Mouse (Mus musculus): ENCODE data around the gene Il17ra. TPM values are rescaled to one million over a fixed set of nuclear protein-coding genes. Genes with fewer than 3 reads are reported as not detected.

Gene Il17ra
- 36.1 and 37.2 TPM in 2 replicates for polyA plus RNA-seq (2012; rRNA removed)

DNA sequence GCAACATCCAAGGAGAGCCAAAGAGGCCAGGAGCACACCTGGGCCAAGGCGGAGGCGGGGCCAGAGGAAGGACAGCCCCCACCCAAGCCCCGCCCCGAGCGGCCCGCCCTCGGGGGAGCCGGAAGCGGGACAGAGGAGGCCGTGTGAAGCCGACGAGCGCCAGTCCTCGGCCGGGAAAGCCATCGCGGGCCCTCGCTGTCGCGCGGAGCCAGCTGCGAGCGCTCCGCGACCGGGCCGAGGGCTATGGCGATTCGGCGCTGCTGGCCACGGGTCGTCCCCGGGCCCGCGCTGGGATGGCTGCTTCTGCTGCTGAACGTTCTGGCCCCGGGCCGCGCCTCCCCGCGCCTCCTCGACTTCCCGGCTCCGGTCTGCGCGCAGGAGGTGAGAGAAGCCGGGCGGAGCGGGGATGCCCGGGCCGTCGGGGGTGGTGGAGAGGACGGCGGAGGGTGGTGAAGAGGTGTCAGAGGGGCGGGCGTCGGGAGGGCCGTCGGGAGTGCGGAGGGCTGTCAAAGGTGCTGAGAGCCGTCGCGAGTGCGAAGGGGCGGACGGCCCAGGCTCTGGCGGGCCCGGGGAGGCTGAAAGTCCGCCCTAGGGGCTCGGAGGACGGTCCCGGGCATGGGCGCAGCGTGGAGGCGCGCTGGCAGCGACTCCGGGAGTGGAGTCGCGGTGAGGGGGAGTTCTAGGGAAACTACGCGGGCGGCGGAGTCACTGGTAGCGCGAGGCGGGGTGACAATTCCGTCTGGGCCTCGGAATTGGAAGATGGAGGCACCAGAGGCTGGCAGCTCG, at the start of gene Il17ra:
TSS of gene Il17ra (plus strand) at position 162 of the 786 bp plus-strand sequence.
- under 1% methylated on average over 89 of the region's 90 CpGs for WGBS

DNA sequence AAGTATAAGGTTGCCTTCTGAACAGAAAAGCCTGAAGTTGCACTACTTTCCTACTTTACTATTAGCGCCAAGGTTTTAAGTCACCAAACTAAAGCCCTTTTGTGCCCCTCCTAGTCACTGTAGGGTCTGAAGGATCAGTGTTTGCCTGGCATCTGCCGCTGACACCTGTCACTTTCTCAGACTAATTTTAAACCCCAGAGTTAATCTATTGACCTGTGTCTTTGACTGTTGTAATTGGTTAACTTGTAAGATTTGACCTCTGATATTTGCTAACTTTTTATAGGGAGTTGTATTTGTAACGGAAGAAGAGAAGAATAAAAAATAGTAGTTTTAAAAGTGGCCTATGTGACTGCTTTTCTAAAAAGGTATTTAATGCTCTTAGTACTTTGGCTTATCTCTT, 24.9 kb upstream of the Il17ra start:
- TF ChIP-seq POLR2A (IDR thresholded peaks at IDR 0.05; ENCODE audit: low read depth, low read length) (no peak), CTCF (conservative IDR thresholded peaks at IDR 0.05; ENCODE audit: insufficient read depth, insufficient read length, low read depth, low read length) (no peak)
- DNase-seq, result peak; percentile 65
- WGBS, result 61% methylated on average over 3 of the region's 3 CpGs
- H3K4me1 ChIP-seq (ENCODE audit: control insufficient read depth, insufficient read depth, low read length), result peaks cover 18% of the 10 kb centered on the region; the same call in 1 of the 2 replicates
- no peaks in the 10 kb centered on the region for H3K27me3 ChIP-seq (replicated peaks; ENCODE audit: control insufficient read depth, insufficient read depth, low read length)
- no peak overlapping the region for H3K27ac ChIP-seq (ENCODE audit: insufficient read depth, low read depth, low read length)
- peaks cover 7% of the 10 kb centered on the region for H3K36me3 ChIP-seq (ENCODE audit: control insufficient read depth, insufficient read depth, low read length)
- H3K4me3 ChIP-seq (ENCODE audit: insufficient read depth, low read depth, low read length), result no peak overlapping the region

More for the DNA sequence above, at the start of gene Il17ra:
- Histone ChIP-seq H3K27me3 (replicated peaks; ENCODE audit: control insufficient read depth, insufficient read depth, low read length) (no peaks in the 10 kb centered on the region), H3K4me1 (ENCODE audit: control insufficient read depth, insufficient read depth, low read length) (peaks cover 16% of the 10 kb centered on the region), H3K27ac (ENCODE audit: insufficient read depth, low read depth, low read length) (peak within 1 kb of the TSS; percentile 43; the same call in 1 of the 2 replicates), H3K36me3 (ENCODE audit: control insufficient read depth, insufficient read depth, low read length) (no peaks in the 10 kb centered on the region), H3K4me3 (ENCODE audit: insufficient read depth, low read depth, low read length) (peak within 1 kb of the TSS; percentile 85)
- DNase-seq, result peak; percentile 92
- TF ChIP-seq POLR2A (IDR thresholded peaks at IDR 0.05; ENCODE audit: low read depth, low read length), result peak; percentile 37
- TF ChIP-seq CTCF (conservative IDR thresholded peaks at IDR 0.05; ENCODE audit: insufficient read depth, insufficient read length, low read depth, low read length), result no peak

DNA sequence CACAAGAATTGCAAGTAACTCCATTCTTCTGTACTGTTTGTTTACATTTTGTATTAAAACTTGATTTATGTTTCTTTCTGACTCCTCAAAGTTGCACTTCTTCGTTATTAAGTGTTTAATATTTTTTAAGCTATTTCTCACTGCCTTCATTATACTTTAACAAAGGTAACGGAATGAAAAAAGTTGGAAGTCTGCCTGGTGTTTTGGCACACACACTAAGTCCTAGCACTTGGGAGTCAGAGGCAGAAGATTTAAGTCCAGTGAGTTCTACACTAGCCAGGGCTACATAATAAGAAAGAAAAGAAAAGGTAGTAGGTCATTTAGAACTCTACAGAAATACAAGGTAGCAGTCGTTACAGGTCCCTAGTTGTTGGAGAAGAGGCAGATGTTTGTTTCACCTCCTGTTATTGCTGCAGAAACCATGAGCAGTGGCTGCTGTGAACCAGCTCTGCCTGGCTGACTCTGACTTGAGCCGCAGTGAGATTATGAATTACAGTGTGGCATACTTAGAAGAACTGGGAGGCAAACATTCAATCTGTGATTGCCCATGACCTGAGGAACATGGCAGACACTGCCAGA, 20.8 kb upstream of the Il17ra start:
- Histone ChIP-seq H3K27me3 (replicated peaks; ENCODE audit: control insufficient read depth, insufficient read depth, low read length) (no peaks in the 10 kb centered on the region), H3K27ac (ENCODE audit: insufficient read depth, low read depth, low read length) (peak overlapping the region; percentile 69), H3K4me3 (ENCODE audit: insufficient read depth, low read depth, low read length) (no peak overlapping the region), H3K36me3 (ENCODE audit: control insufficient read depth, insufficient read depth, low read length) (peaks cover 4% of the 10 kb centered on the region; the same call in 1 of the 2 replicates), H3K4me1 (ENCODE audit: control insufficient read depth, insufficient read depth, low read length) (peaks cover 22% of the 10 kb centered on the region; the same call in 1 of the 2 replicates)
- TF ChIP-seq POLR2A (IDR thresholded peaks at IDR 0.05; ENCODE audit: low read depth, low read length) (no peak), CTCF (conservative IDR thresholded peaks at IDR 0.05; ENCODE audit: insufficient read depth, insufficient read length, low read depth, low read length) (no peak)
- 26% methylated on average over 4 of the region's 4 CpGs for WGBS
- DNase-seq, result peak; percentile 91

DNA sequence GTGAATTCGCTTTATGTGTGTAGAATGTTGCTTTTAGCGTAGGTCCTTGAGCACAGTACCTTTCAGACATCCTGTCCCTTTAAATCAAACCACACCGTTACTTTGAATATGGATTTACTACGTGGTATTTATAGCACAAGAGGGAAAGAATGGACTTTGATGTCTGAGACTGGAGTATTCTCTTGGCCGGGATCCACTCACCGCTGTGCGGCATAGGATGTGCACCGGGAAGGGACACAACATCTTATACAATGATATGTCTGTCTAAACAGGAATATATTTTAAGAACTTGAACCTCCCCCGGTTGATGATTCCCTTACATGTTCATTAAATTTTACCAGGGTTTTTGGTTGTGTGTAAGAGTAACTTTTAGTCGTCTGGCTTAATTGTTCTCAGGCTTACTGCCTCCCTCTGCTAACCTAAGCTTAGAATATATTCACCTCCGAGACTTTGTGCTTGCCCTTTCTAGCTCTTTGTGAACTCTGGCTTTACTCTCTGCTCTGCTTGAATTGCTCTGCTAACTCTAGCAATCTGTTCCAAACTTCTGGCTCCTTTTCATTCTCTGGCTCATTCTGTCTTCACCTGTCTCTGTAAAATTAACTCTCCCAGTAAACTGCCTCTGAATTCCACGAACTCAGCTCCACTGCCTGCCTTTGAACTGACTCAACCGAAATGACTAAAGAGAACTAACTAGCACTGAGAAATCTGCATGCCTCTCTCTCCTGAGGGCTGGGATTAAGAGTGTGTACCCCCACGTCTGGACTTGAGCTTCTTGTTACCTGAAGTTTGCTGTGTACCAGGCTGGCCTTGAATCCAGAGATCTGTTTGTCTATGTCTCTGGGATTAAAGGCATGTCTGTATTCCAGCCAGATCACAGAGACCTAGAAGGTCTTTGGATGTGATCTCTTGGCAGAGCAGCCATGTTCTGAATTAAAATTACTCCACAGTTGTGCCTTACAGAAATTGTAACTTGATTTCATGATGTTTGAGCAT, 19.4 kb upstream of the Il17ra start:
- Histone ChIP-seq H3K4me3 (ENCODE audit: insufficient read depth, low read depth, low read length) (no peak overlapping the region), H3K4me1 (ENCODE audit: control insufficient read depth, insufficient read depth, low read length) (peaks cover 22% of the 10 kb centered on the region; the same call in 1 of the 2 replicates), H3K27me3 (replicated peaks; ENCODE audit: control insufficient read depth, insufficient read depth, low read length) (no peaks in the 10 kb centered on the region), H3K36me3 (ENCODE audit: control insufficient read depth, insufficient read depth, low read length) (peaks cover 3% of the 10 kb centered on the region; the same call in 1 of the 2 replicates), H3K27ac (ENCODE audit: insufficient read depth, low read depth, low read length) (peak overlapping the region; percentile 90)
- no peak for TF ChIP-seq POLR2A (IDR thresholded peaks at IDR 0.05; ENCODE audit: low read depth, low read length)
- TF ChIP-seq CTCF (conservative IDR thresholded peaks at IDR 0.05; ENCODE audit: insufficient read depth, insufficient read length, low read depth, low read length), result no peak
- WGBS, result 44% methylated on average over 14 of the region's 14 CpGs
- DNase-seq, result peak; percentile 90

DNA sequence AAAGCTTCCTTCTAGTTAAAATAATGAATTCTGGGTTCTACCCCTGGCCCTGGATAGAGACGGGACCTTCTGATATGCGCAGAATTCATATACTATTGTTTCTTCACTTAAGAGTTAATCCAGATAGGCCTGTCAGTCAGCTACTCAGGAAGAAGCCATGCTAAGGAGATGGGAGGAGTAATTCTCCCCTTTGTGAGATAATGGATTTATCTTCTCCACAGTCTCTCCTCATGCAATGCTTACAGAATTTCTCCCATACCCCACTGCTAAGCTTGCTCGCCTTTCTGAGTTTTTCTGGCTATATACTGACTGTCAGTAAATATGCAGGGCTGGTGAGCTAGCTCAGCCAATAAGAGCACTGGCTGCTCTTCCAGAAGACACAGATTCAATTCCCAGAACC, 12.8 kb upstream of the Il17ra start:
- H3K4me1 ChIP-seq (ENCODE audit: control insufficient read depth, insufficient read depth, low read length), result peaks cover 8% of the 10 kb centered on the region; the same call in 1 of the 2 replicates
- 94% methylated on average over 3 of the region's 3 CpGs for WGBS
- H3K4me3 ChIP-seq (ENCODE audit: insufficient read depth, low read depth, low read length), result no peak overlapping the region
- no peak for TF ChIP-seq POLR2A (IDR thresholded peaks at IDR 0.05; ENCODE audit: low read depth, low read length)
- TF ChIP-seq CTCF (conservative IDR thresholded peaks at IDR 0.05; ENCODE audit: insufficient read depth, insufficient read length, low read depth, low read length), result no peak
- H3K27me3 ChIP-seq (replicated peaks; ENCODE audit: control insufficient read depth, insufficient read depth, low read length), result no peaks in the 10 kb centered on the region
- H3K36me3 ChIP-seq (ENCODE audit: control insufficient read depth, insufficient read depth, low read length), result no peaks in the 10 kb centered on the region
- H3K27ac ChIP-seq (ENCODE audit: insufficient read depth, low read depth, low read length), result no peak overlapping the region
- no peak for DNase-seq

DNA sequence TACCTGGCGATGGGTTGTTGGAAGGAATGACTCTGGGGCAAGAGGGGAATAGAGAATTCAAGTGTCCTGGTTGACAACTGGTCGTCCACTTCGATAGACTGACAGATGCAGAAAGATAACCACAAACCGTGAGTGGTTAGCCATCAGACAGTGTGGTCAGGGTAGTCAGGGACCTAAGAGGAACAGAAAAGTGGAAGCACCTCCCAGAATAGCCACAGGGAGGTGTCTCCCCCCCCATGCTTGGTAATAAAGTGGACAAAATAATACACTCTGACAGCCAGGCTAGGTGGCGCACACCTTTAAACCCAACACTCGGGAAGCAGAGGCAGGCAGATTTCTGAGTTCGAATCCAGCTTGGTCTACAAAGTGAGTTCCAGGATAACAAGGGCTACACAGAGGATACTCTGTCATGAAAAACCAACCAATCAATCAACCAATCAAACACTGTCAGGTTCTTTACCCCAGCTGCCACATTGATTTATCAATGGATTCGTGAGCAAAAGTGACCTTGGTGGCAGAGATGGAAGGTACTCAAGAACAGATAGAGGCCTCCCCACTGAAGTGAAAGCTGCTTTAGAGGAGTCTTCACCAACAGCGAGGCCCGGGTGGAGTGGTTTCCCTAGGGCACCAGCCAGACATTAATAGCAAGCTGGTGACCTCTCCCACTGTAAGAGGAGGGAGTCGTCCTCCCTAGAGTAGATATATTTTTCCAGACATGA, 10.5 kb upstream of the Il17ra start:
- WGBS, result 81% methylated on average over 11 of the region's 11 CpGs
- DNase-seq, result peak; percentile 34

More for the DNA sequence above, 10.5 kb upstream of the Il17ra start:
- Histone ChIP-seq H3K27me3 (replicated peaks; ENCODE audit: control insufficient read depth, insufficient read depth, low read length) (no peaks in the 10 kb centered on the region), H3K27ac (ENCODE audit: insufficient read depth, low read depth, low read length) (no peak overlapping the region), H3K4me1 (ENCODE audit: control insufficient read depth, insufficient read depth, low read length) (peaks cover 11% of the 10 kb centered on the region; the same call in 1 of the 2 replicates), H3K36me3 (ENCODE audit: control insufficient read depth, insufficient read depth, low read length) (no peaks in the 10 kb centered on the region), H3K4me3 (ENCODE audit: insufficient read depth, low read depth, low read length) (no peak overlapping the region)
- TF ChIP-seq POLR2A (IDR thresholded peaks at IDR 0.05; ENCODE audit: low read depth, low read length) (no peak), CTCF (conservative IDR thresholded peaks at IDR 0.05; ENCODE audit: insufficient read depth, insufficient read length, low read depth, low read length) (no peak)
